ENCODE assay signal across 20 mouse cellular contexts in the genomic region with DNA sequence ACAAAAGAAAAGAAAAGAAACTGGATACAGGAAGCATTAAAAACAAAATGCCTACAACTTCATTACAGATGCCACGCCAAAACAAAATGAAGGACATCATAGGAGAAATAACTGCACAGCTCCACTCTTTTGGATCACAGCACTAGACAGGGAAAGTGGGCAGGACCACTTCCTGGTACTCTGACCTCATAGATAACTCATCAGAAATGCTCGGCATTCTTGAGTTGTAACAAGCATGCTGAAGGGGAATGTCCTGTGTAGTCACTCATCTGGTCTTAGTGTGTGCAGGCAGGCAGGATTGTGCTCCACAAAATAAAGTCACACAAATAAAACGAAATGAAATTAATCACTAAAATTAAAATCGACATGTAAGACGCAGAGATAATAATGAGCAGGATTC.
DNase-seq lines count a peak whose midpoint lies in the region; ATAC-seq and TF ChIP-seq lines count a peak whose summit lies in the region.
"Had no signal": no experiment of that assay in that cellular context is flagged by ENCODE, and none has a peak within 500 bp of the region (broad histone marks: within the 10 kb centered on the region; RNA-seq: fewer than 3 reads in every experiment).

No protein-coding gene starts in this region.

- no peaks in the 10 kb centered on the region for H3K27me3 ChIP-seq in heart, postnatal 0 days (ENCODE audit: control insufficient read depth, insufficient read depth, low read length)
- no peaks in the 10 kb centered on the region for H3K27me3 ChIP-seq in heart, adult 2 months (ENCODE audit: control insufficient read depth, insufficient read depth, low read length)
- H3K27me3 ChIP-seq in hindbrain, postnatal 0 days (ENCODE audit: insufficient read depth, low read length) = no peaks in the 10 kb centered on the region
- H3K27me3 ChIP-seq: embryonic facial prominence, embryonic 13.5 days; forebrain, embryonic 12.5 days; heart, embryonic 12.5 days; hindbrain, embryonic 15.5 days had no signal

- H3K9ac ChIP-seq in heart, postnatal 0 days (replicated peaks; ENCODE audit: low read depth, low read length) = no peak overlapping the region
- H3K9ac ChIP-seq in heart, adult 2 months (ENCODE audit: low read depth, low read length) = no peak overlapping the region
- H3K9ac ChIP-seq in hindbrain, postnatal 0 days (replicated peaks; ENCODE audit: low read length) = no peak overlapping the region
- H3K9ac ChIP-seq: embryonic facial prominence, embryonic 13.5 days; forebrain, embryonic 12.5 days; heart, embryonic 12.5 days; hindbrain, embryonic 15.5 days had no signal

- no peak for TF ChIP-seq CTCF in heart, postnatal 0 days (IDR thresholded peaks at IDR 0.05; ENCODE audit: low read depth)
- TF ChIP-seq CTCF in heart, adult 2 months (IDR thresholded peaks at IDR 0.05) = no peak
- TF ChIP-seq CTCF in gastrocnemius, adult 2 months (IDR thresholded peaks at IDR 0.05) = no peak
- no peak for TF ChIP-seq CTCF in hindbrain, postnatal 0 days (IDR thresholded peaks at IDR 0.05; ENCODE audit: low read depth)

- intact Hi-C loops in heart, adult 2 months (cut with DNase I) = no loop called here
- intact Hi-C loops in gastrocnemius, adult 2 months (cut with DNase I) = no loop called here

- no peaks in the 10 kb centered on the region for H3K4me1 ChIP-seq in heart, postnatal 0 days (ENCODE audit: control insufficient read depth, insufficient read depth)
- H3K4me1 ChIP-seq in heart, adult 2 months (ENCODE audit: control insufficient read depth, insufficient read depth, low read length) = no peaks in the 10 kb centered on the region
- H3K4me1 ChIP-seq in hindbrain, postnatal 0 days (ENCODE audit: insufficient read depth, low read length) = no peaks in the 10 kb centered on the region
- H3K4me1 ChIP-seq: embryonic facial prominence, embryonic 13.5 days; forebrain, embryonic 12.5 days; hindbrain, embryonic 15.5 days had no signal

- no peak for TF ChIP-seq POLR2A in heart, adult 2 months (IDR thresholded peaks at IDR 0.05; ENCODE audit: insufficient read depth, low read depth, low read length)

- H3K79me2 ChIP-seq in heart, adult 2 months (replicated peaks; ENCODE audit: control insufficient read depth, insufficient read depth, low read length) = no peaks in the 10 kb centered on the region

- TF ChIP-seq EP300 in heart, postnatal 0 days (IDR thresholded peaks at IDR 0.05; ENCODE audit: low read depth) = no peak
- TF ChIP-seq EP300 in heart, adult 2 months (IDR thresholded peaks at IDR 0.05; ENCODE audit: insufficient read depth, low read depth, low read length) = no peak

- no peak for DNase-seq in heart, postnatal 0 days (ENCODE audit: low spot score)
- no peak for DNase-seq in heart, adult 2 months
- peak; percentile 15 for DNase-seq in R1 (ENCODE audit: low read depth, low spot score)
- DNase-seq in mesoderm, embryonic 11.5 days (ENCODE audit: low read depth, low spot score) = peak; percentile 12
- no peak for DNase-seq in gastrocnemius, adult 2 months
- no peak for DNase-seq in hindbrain, postnatal 0 days (ENCODE audit: low spot score)
- DNase-seq: adrenal gland, adult 2 months; adrenal gland, postnatal 25 days; cerebellum, adult 18-20 months; cerebellum, adult 9-11 months; cerebellum, postnatal 36 days; gastrocnemius, postnatal 14 days; heart, postnatal 36 days had no signal

- no peak overlapping the region for H3K27ac ChIP-seq in heart, postnatal 0 days (ENCODE audit: low read depth)
- H3K27ac ChIP-seq in heart, adult 2 months = no peak overlapping the region
- H3K27ac ChIP-seq in gastrocnemius, adult 2 months = no peak overlapping the region
- no peak overlapping the region for H3K27ac ChIP-seq in hindbrain, postnatal 0 days
- H3K27ac ChIP-seq: embryonic facial prominence, embryonic 13.5 days; forebrain, embryonic 12.5 days; hindbrain, embryonic 15.5 days had no signal

- H3K9me3 ChIP-seq in heart, postnatal 0 days (replicated peaks; ENCODE audit: control insufficient read depth, low read length) = no peaks in the 10 kb centered on the region
- no peaks in the 10 kb centered on the region for H3K9me3 ChIP-seq in hindbrain, postnatal 0 days (ENCODE audit: low read length)
- H3K9me3 ChIP-seq: embryonic facial prominence, embryonic 13.5 days; forebrain, embryonic 12.5 days; heart, embryonic 12.5 days; hindbrain, embryonic 15.5 days had no signal

- H3K4me3 ChIP-seq in heart, postnatal 0 days (ENCODE audit: low read depth, low read length) = no peak overlapping the region
- H3K4me3 ChIP-seq in heart, adult 2 months = no peak overlapping the region
- H3K4me3 ChIP-seq in gastrocnemius, adult 2 months = no peak overlapping the region
- no peak overlapping the region for H3K4me3 ChIP-seq in hindbrain, postnatal 0 days (ENCODE audit: low read length)
- H3K4me3 ChIP-seq: embryonic facial prominence, embryonic 13.5 days; forebrain, embryonic 12.5 days; heart, embryonic 12.5 days; hindbrain, embryonic 15.5 days had no signal

- peak; percentile 57; the same call in 1 of the 2 replicates for ATAC-seq in heart, postnatal 0 days (ENCODE audit: insufficient read depth, low read depth)
- ATAC-seq in hindbrain, postnatal 0 days = no peak
- no peak for ATAC-seq in activated CD4-positive, CD25-positive, alpha-beta regulatory T cell, adult 4 months
- ATAC-seq: forebrain, embryonic 16.5 days; inflammation-experienced regulatory T-cells, adult 6 months had no signal

- H3K36me3 ChIP-seq in heart, postnatal 0 days (replicated peaks; ENCODE audit: control insufficient read depth, insufficient read depth, low read length) = no peaks in the 10 kb centered on the region
- H3K36me3 ChIP-seq in heart, adult 2 months (ENCODE audit: control insufficient read depth, insufficient read depth, low read length) = no peaks in the 10 kb centered on the region
- no peaks in the 10 kb centered on the region; the same call in 1 of the 2 replicates for H3K36me3 ChIP-seq in hindbrain, postnatal 0 days (ENCODE audit: insufficient read depth, low read length)
- H3K36me3 ChIP-seq: embryonic facial prominence, embryonic 13.5 days; forebrain, embryonic 12.5 days; heart, embryonic 12.5 days had no signal

- 57% methylated on average over 5 of the region's 5 CpGs for WGBS in heart, postnatal 0 days
- WGBS in heart, adult 2 months = 56% methylated on average over 5 of the region's 5 CpGs
- WGBS in hindbrain, postnatal 0 days = 82% methylated on average over 5 of the region's 5 CpGs

- H3K4me2 ChIP-seq in heart, postnatal 0 days (ENCODE audit: low read depth, low read length) = no peak overlapping the region
- no peak overlapping the region for H3K4me2 ChIP-seq in hindbrain, postnatal 0 days (ENCODE audit: low read depth, low read length)
- H3K4me2 ChIP-seq: embryonic facial prominence, embryonic 13.5 days; forebrain, embryonic 12.5 days; heart, embryonic 12.5 days; hindbrain, embryonic 15.5 days had no signal

Comparison
In these comparisons a context has a peak if more than half of its experiments do, and no peak if none do; other contexts are left out.
1. DNase-seq: peak in R1 (single experiment) and mesoderm, embryonic 11.5 days (single experiment); none in heart, postnatal 0 days (single experiment), heart, adult 2 months (0 of 2), gastrocnemius, adult 2 months (single experiment) and hindbrain, postnatal 0 days (single experiment).